Mouse (Mus musculus) heart, embryonic 11.5 days (tissue): ENCODE measurements around the gene Hipk2. TPM values are rescaled to one million over a fixed set of nuclear protein-coding genes. Genes with fewer than 3 reads are reported as not detected.

Experiments
- ATAC-seq: fragments of 200-750 bp; cut with Nextera tagmentation; replicated peaks from 2 replicates; pipeline ENCODE4 v1.8.0; 2017; ENCODE audit warnings: moderate library complexity; ENCODE audit not compliant: insufficient number of reproducible peaks, low FRiP score, low TSS enrichment
- H3K27ac ChIP-seq: fragments of 300-500 bp; sonication (generic); 2 replicates; pipeline ENCODE4 v1.5.1; 2014; ENCODE audit warnings: mild to moderate bottlenecking, low read depth, low read length
- H3K27me3 ChIP-seq: fragments of 300-500 bp; sonication (generic); 2 replicates; pipeline ENCODE4 v1.6.1; 2014; ENCODE audit warnings: mild to moderate bottlenecking, low read length, mixed read lengths; ENCODE audit not compliant: control insufficient read depth, insufficient read depth
- H3K36me3 ChIP-seq: fragments of 300-500 bp; sonication (generic); 2 replicates; pipeline ENCODE4 v1.6.1; 2014; ENCODE audit warnings: mild to moderate bottlenecking, low read length, moderate library complexity, mixed read lengths; ENCODE audit not compliant: control insufficient read depth, insufficient read depth
- H3K4me1 ChIP-seq: fragments of 300-500 bp; sonication (generic); 2 replicates; pipeline ENCODE4 v1.6.1; 2014; ENCODE audit warnings: low read length; ENCODE audit not compliant: control insufficient read depth, insufficient read depth
- H3K4me2 ChIP-seq: fragments of 300-500 bp; sonication (generic); 2 replicates; pipeline ENCODE4 v1.6.1; 2014; ENCODE audit warnings: mild to moderate bottlenecking, moderate library complexity
- H3K4me3 ChIP-seq: fragments of 300-500 bp; sonication (generic); 2 replicates; pipeline ENCODE4 v1.5.1; 2014; ENCODE audit warnings: low read depth, low read length
- H3K9ac ChIP-seq: fragments of 300-500 bp; sonication (generic); 2 replicates; pipeline ENCODE4 v1.6.1; 2014; ENCODE audit warnings: mild to moderate bottlenecking, low read depth, low read length, moderate library complexity
- H3K9me3 ChIP-seq: fragments of 300-500 bp; sonication (generic); replicated peaks from 2 replicates; pipeline ENCODE4 v1.6.1; 2016; ENCODE audit warnings: low read length; ENCODE audit not compliant: control insufficient read depth
- WGBS: fragments of 180-500 bp; shearing (Covaris S2); extraction: QIAGEN DNeasy Blood & Tissue Kit; methylation state at CpG from one replicate; pipeline ENCODE4 v1.1.7; 2014; ENCODE audit not compliant: insufficient replicate concordance; 5-methylcytosine and 5-hydroxymethylcytosine counted together
- polyA plus RNA-seq: library from polyadenylated mRNA; unstranded; fragments of >200 nt; fragmentation: Nextera tagmentation; extraction: Ambion mirVana; gene quantifications from 2 replicates; pipeline ENCODE4 v1.2.1, GENCODE M21; 2014

Hipk2 gene
- polyA plus RNA-seq, 1 experiment from 2014 or later = 18.9 TPM

- no peak overlapping the region for H3K4me3 ChIP-seq
- H3K27me3 ChIP-seq = no peaks in the 10 kb centered on the region
- no peak overlapping the region for H3K9ac ChIP-seq
- no peaks in the 10 kb centered on the region for H3K36me3 ChIP-seq
- H3K9me3 ChIP-seq = no peaks in the 10 kb centered on the region
- no peak for ATAC-seq
- 88% methylated on average over 2 of the region's 2 CpGs for WGBS
- no peak overlapping the region for H3K4me2 ChIP-seq
- H3K27ac ChIP-seq = no peak overlapping the region
- H3K4me1 ChIP-seq = peaks cover 21% of the 10 kb centered on the region
Observed at GRCm38 (mm10) chr6:38840380-38840779, 35.6 kb downstream of the Hipk2 start.

DNA sequence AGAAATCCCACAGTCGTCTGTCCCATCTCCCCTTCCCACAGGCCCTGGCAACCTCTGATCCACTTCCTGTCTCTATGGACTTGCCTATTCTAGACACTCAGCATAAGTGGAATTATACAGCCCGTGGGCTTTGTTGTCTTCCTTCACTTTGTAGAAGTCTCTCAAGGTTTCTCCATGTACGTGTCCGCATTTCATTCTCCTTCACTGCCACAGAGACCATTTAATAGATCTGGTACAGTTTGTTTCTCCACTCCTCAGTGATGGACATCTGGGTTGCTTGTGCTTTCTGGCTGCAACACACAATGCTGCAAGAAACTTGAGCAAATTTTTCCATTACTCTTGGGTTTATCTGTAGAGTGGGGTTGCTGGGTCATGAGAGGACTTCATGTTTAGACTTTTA is 36.1 kb downstream of the Hipk2 start:
- no peak for ATAC-seq
- H3K27me3 ChIP-seq = no peaks in the 10 kb centered on the region
- H3K4me2 ChIP-seq = no peak overlapping the region
- no peaks in the 10 kb centered on the region for H3K9me3 ChIP-seq
- 68% methylated on average over 4 of the region's 4 CpGs for WGBS
- no peaks in the 10 kb centered on the region for H3K36me3 ChIP-seq
- H3K4me1 ChIP-seq = peaks cover 21% of the 10 kb centered on the region
- no peak overlapping the region for H3K4me3 ChIP-seq
- no peak overlapping the region for H3K9ac ChIP-seq
- H3K27ac ChIP-seq = no peak overlapping the region

DNA sequence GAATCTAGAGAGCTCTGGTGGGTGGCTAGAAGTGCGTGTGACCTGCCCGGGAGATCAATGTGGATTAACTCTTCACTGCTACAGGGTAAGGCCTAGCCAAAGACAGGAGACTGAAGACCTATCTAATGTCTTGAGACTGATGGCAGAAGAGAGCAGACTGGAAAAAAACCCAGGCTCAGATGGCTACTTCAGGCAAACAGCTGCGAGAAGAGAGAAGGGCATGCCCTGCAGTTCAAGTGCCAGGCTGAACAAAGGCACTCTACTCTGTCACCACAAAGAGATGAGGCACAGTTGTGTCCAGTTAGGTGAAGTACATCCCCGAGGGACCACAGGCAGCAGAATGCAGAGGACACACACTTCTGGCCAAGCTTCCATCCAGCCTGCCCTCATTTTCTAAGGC is 37.9 kb downstream of the Hipk2 start:
- Histone ChIP-seq H3K36me3 (no peaks in the 10 kb centered on the region), H3K4me1 (peaks cover 30% of the 10 kb centered on the region), H3K27ac (peak overlapping the region; percentile 15; the same call in 1 of the 2 replicates), H3K4me3 (no peak overlapping the region), H3K9me3 (no peaks in the 10 kb centered on the region), H3K4me2 (no peak overlapping the region), H3K9ac (0 out of 2 replicates have a peak overlapping the region, but pooled peaks have one; percentile 22), H3K27me3 (no peaks in the 10 kb centered on the region)
- ATAC-seq = no peak
- 58% methylated on average over 4 of the region's 4 CpGs for WGBS

- Histone ChIP-seq H3K4me2 (no peak overlapping the region), H3K4me3 (no peak overlapping the region), H3K27ac (no peak overlapping the region), H3K36me3 (no peaks in the 10 kb centered on the region), H3K27me3 (no peaks in the 10 kb centered on the region), H3K4me1 (peaks cover 39% of the 10 kb centered on the region), H3K9me3 (no peaks in the 10 kb centered on the region), H3K9ac (no peak overlapping the region)
- WGBS = 22% methylated on average over 1 of the region's 1 CpGs
- peak; percentile 69; the same call in 1 of the 2 replicates for ATAC-seq
Observed at GRCm38 (mm10) chr6:38835217-38835616, 40.7 kb downstream of the Hipk2 start.

- Histone ChIP-seq H3K4me1 (peaks cover 38% of the 10 kb centered on the region), H3K9ac (no peak overlapping the region), H3K36me3 (no peaks in the 10 kb centered on the region), H3K27me3 (no peaks in the 10 kb centered on the region), H3K4me2 (no peak overlapping the region), H3K4me3 (no peak overlapping the region), H3K9me3 (no peaks in the 10 kb centered on the region), H3K27ac (no peak overlapping the region)
- 49% methylated on average over 2 of the region's 2 CpGs for WGBS
- ATAC-seq = no peak
Observed at GRCm38 (mm10) chr6:38834727-38835126, 41.2 kb downstream of the Hipk2 start.

DNA sequence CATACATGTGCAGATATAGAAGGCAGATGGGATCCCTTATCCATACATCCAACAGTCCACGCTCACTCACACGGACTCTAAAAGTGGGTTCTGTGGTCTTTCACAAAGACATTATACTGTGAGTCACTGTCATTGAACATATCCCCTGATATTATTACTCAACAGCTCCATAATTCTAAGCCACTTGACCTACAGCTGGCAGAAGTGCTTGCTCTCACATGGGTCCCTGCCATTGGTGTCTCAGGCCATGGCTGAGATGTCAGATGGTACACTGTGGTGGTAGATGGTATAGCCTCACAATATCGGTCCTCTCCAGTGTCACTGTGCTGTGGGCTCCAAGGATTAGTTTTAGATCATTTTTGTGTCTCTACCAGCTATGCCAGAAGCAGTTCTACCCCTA is 42.2 kb downstream of the Hipk2 start:
- WGBS = 83% methylated on average over 3 of the region's 3 CpGs
- Histone ChIP-seq H3K27me3 (no peaks in the 10 kb centered on the region), H3K27ac (no peak overlapping the region), H3K4me2 (no peak overlapping the region), H3K9ac (no peak overlapping the region), H3K4me3 (no peak overlapping the region), H3K9me3 (no peaks in the 10 kb centered on the region), H3K36me3 (no peaks in the 10 kb centered on the region), H3K4me1 (peaks cover 38% of the 10 kb centered on the region)
- ATAC-seq = no peak

- 56% methylated on average over 3 of the region's 3 CpGs for WGBS
- H3K4me3 ChIP-seq = no peak overlapping the region
- no peak for ATAC-seq
- no peaks in the 10 kb centered on the region for H3K36me3 ChIP-seq
- H3K9ac ChIP-seq = no peak overlapping the region
- no peaks in the 10 kb centered on the region for H3K9me3 ChIP-seq
- no peak overlapping the region for H3K4me2 ChIP-seq
- H3K27ac ChIP-seq = no peak overlapping the region
- no peaks in the 10 kb centered on the region for H3K27me3 ChIP-seq
- H3K4me1 ChIP-seq = peaks cover 30% of the 10 kb centered on the region
Observed at GRCm38 (mm10) chr6:38829452-38829851, 46.5 kb downstream of the Hipk2 start.

DNA sequence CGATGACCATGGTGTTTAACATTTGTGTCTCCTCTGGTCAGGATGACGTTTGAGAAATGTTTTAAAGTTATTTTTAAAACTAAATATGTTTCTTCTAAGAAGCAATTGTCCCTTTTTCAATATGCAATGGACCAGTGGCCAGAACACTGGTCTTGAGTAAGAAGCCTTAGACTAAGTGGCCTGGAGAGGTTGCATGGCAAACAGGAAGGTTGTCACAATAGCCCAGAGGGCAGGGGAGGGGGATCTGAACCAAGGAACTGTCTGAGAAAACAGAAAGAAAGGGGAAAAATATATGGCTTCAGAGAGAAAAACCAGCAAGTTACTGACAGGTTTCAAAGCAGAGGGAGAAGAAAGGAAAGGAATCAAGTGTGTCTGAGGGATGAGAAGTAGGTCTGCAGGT is 47.8 kb downstream of the Hipk2 start:
- H3K4me1 ChIP-seq = peaks cover 20% of the 10 kb centered on the region
- 87% methylated on average over 2 of the region's 2 CpGs for WGBS
- no peak for ATAC-seq

DNA sequence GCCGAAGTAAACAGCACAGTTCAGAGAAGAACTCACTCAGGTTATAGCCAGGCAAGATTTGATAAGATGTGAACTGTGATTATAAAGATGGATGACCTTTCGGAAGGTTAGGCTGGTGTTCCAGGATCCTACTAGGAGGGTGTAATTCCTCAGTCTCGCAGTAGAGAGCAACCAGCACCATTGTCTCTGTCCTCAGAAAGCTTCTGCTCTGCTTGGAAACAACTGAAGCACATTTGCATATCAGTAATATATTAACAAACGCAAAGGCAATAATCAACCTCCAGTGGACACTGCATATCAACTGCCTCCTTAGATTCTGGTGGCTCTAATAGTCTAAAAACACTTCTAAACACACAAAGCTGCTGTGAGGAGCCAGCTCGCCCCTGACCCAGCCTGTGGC is 48.5 kb downstream of the Hipk2 start:
- no peaks in the 10 kb centered on the region for H3K27me3 ChIP-seq
- H3K4me1 ChIP-seq = peaks cover 12% of the 10 kb centered on the region
- H3K4me2 ChIP-seq = no peak overlapping the region
- H3K9ac ChIP-seq = no peak overlapping the region
- 69% methylated on average over 5 of the region's 5 CpGs for WGBS
- no peak overlapping the region for H3K4me3 ChIP-seq
- no peak for ATAC-seq
- H3K9me3 ChIP-seq = no peaks in the 10 kb centered on the region
- no peaks in the 10 kb centered on the region for H3K36me3 ChIP-seq
- H3K27ac ChIP-seq = no peak overlapping the region

More for the DNA sequence above, 47.8 kb downstream of the Hipk2 start:
- Histone ChIP-seq H3K27me3 (no peaks in the 10 kb centered on the region), H3K9ac (no peak overlapping the region), H3K27ac (no peak overlapping the region), H3K36me3 (no peaks in the 10 kb centered on the region), H3K9me3 (no peaks in the 10 kb centered on the region), H3K4me3 (no peak overlapping the region), H3K4me2 (no peak overlapping the region)
